Mouse (Mus musculus) ES-Bruce4 (cell line): ENCODE results near the gene Tnks2.

Experiments used
- CTCF ChIP-seq: IDR thresholded peaks from one replicate; pipeline ENCODE4 v1.8.1; 2011; ENCODE audit warnings: low read depth, low read length
- POLR2A ChIP-seq: IDR thresholded peaks from one replicate; pipeline ENCODE4 v1.8.1; 2011; ENCODE audit warnings: low read length; ENCODE audit not compliant: insufficient read depth

DNA sequence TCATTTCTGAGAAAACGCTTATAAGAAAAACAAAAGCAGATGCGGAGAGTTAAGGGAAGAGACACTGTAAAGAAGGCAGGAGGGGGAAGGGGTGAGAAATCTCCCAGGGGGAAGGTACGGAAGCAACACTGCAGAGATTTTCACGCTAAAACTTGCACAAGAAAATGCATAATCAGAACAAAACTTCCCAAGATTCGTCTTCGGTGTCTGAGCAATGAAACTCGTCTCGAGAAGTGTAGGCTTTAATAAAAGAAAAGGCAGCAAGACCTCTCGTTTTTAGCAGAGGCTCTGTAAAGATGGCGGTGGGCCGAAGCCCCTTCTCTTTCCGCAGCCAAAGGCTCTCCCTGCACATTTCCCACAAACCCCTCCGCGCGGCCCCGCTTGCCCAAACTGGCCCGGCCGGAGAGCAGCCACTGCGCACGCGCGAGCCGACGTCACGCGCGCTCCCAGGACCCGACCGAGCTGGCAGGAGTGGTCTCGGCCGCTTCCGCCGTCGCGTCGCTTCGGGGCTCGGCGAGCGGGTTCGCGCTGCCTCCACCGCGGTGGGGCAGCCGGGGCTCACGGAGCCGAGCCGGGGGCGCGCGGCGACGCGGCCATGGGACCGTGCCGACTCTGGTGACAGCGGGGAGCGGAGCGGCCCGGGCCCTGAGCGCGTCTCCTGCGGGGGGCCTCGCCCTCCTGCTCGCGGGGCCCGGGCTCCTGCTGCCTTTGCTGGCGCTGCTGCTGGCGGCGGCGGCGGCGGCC is at the start of gene Tnks2:
- TF ChIP-seq CTCF (no peak), POLR2A (peak; percentile 70)
